Mouse (Mus musculus) cerebellum, adult 2 months (tissue): ENCODE measurements around the gene Muc3.

Experiments
- CTCF ChIP-seq: fragments of 200-500 bp; IDR thresholded peaks from 2 replicates; pipeline ENCODE4 v1.5.1; 2011; ENCODE audit warnings: low read depth, mild to moderate bottlenecking, control low read depth, low read length, moderate library complexity, borderline replicate concordance; ENCODE audit not compliant: insufficient read depth
- POLR2A ChIP-seq: fragments of 200-500 bp; IDR thresholded peaks from 2 replicates; pipeline ENCODE4 v1.6.1; 2011; ENCODE audit warnings: low read length, control low read depth, borderline replicate concordance; ENCODE audit not compliant: insufficient read depth

DNA sequence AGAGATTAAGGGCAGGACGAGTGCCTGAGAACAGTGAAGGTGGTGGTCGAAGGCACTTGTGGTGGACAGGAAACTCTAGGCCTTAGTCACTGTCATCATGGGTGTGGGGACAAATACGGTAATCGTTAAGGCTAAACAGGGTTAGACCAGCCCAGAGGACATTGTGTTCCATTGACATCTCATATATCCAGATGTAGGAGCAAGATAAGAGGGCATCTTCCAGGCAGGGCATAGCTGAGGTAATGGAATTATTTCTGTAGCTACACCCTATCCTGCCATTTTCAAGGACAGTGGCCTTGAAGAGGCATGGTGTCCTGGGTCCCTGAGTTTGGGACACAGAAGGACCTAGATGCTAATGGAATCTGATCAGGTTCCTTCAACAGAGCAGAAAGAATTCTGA lies 12.7 kb upstream of the Muc3 start:
- TF ChIP-seq CTCF, result no peak
- no peak for TF ChIP-seq POLR2A
